In the genomic region with DNA sequence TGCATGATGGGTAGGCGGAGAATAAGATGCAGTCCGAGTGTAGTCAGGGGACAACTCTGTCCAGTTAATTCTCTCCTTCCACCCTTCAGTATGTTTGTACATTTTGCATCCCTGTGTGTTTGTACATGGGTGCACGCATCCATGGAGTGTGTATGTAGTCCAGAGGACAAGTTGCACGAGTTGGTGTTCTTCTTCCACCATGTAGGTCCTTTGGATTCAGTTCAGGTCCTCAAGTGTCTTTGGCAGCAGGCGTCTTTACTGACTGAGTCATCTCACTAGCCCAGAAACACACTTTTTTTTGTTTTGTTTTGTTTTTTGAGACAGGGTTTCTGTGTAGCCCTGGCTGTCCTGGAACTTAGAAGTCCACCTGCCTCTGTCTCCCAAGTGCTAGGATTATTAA, we compare ENCODE assay signal across 17 mouse cellular contexts. TPM values are rescaled to one million over a fixed set of nuclear protein-coding genes. Genes with fewer than 3 reads are reported as not detected.
DNase-seq lines count a peak whose midpoint lies in the region; ATAC-seq and TF ChIP-seq lines count a peak whose summit lies in the region.
"Had no signal": no experiment of that assay in that cellular context is flagged by ENCODE, and none has a peak within 500 bp of the region (broad histone marks: within the 10 kb centered on the region; RNA-seq: fewer than 3 reads in every experiment).

No protein-coding gene starts in this region.

- no peaks in the 10 kb centered on the region for H3K9me3 ChIP-seq in heart, postnatal 0 days (replicated peaks; ENCODE audit: control insufficient read depth, low read length)
- H3K9me3 ChIP-seq: G1E; hindbrain, embryonic 15.5 days; midbrain, embryonic 12.5 days had no signal

- peaks cover 33% of the 10 kb centered on the region for H3K36me3 ChIP-seq in heart, postnatal 0 days (replicated peaks; ENCODE audit: control insufficient read depth, insufficient read depth, low read length)
- H3K36me3 ChIP-seq in thymus, adult 2 months (ENCODE audit: control insufficient read depth, insufficient read depth, low read length), result no peaks in the 10 kb centered on the region

- no peak overlapping the region for H3K4me2 ChIP-seq in heart, postnatal 0 days (ENCODE audit: low read depth, low read length)
- H3K4me2 ChIP-seq: hindbrain, embryonic 15.5 days; midbrain, embryonic 12.5 days had no signal

- peaks cover 31% of the 10 kb centered on the region for H3K4me1 ChIP-seq in heart, postnatal 0 days (ENCODE audit: control insufficient read depth, insufficient read depth)
- peaks cover 24% of the 10 kb centered on the region for H3K4me1 ChIP-seq in lung, adult 2 months (ENCODE audit: control insufficient read depth, insufficient read depth, low read length)
- peaks cover 65% of the 10 kb centered on the region for H3K4me1 ChIP-seq in thymus, adult 2 months (replicated peaks; ENCODE audit: control insufficient read depth, insufficient read depth, low read length)

- no peak for TF ChIP-seq EP300 in heart, postnatal 0 days (IDR thresholded peaks at IDR 0.05; ENCODE audit: low read depth)

- TF ChIP-seq POLR2A in lung, adult 2 months (IDR thresholded peaks at IDR 0.05; ENCODE audit: borderline replicate concordance, extremely low read depth, low read depth, low read length), result no peak
- TF ChIP-seq POLR2A in thymus, adult 2 months (IDR thresholded peaks at IDR 0.05; ENCODE audit: control insufficient read depth, extremely low read depth, insufficient read depth, low read length, poor library complexity), result no peak

- H3K9ac ChIP-seq in heart, postnatal 0 days (replicated peaks; ENCODE audit: low read depth, low read length), result no peak overlapping the region
- H3K9ac ChIP-seq: hindbrain, embryonic 15.5 days; midbrain, embryonic 12.5 days had no signal

- H3K27me3 ChIP-seq in heart, postnatal 0 days (ENCODE audit: control insufficient read depth, insufficient read depth, low read length), result no peaks in the 10 kb centered on the region
- no peaks in the 10 kb centered on the region for H3K27me3 ChIP-seq in thymus, adult 2 months (ENCODE audit: control insufficient read depth, insufficient read depth, low read length)
- H3K27me3 ChIP-seq: CH12.LX; hindbrain, embryonic 15.5 days; midbrain, embryonic 12.5 days had no signal

- intact Hi-C loops in heart, postnatal 10 days (cut with DNase I), result no loop called here

- no peak for TF ChIP-seq CTCF in heart, postnatal 0 days (IDR thresholded peaks at IDR 0.05; ENCODE audit: low read depth)
- TF ChIP-seq CTCF in lung, adult 2 months (IDR thresholded peaks at IDR 0.05; ENCODE audit: insufficient read depth, low read length), result no peak
- no peak for TF ChIP-seq CTCF in thymus, adult 2 months (IDR thresholded peaks at IDR 0.05; ENCODE audit: borderline replicate concordance, control insufficient read depth, extremely low read depth, insufficient read depth, low read length, poor library complexity)

- 72% methylated on average over 5 of the region's 5 CpGs for WGBS in heart, postnatal 0 days
- 67% methylated on average over 5 of the region's 5 CpGs for WGBS in lung, adult 2 months
- 94% methylated on average over 5 of the region's 5 CpGs for WGBS in thymus, adult 2 months

- peak; percentile 85 for DNase-seq in heart, adult 11 months
- no peak for DNase-seq in heart, postnatal 4 days
- no peak for DNase-seq in heart, postnatal 0 days (ENCODE audit: low spot score)
- DNase-seq in heart, postnatal 10 days, result no peak
- peak; percentile 14 for DNase-seq in lung, adult 2 months
- no peak for DNase-seq in lung, postnatal 4 days
- DNase-seq in adipocyte (ENCODE audit: low spot score), result peak; percentile 39
- no peak for DNase-seq in thymus, adult 2 months
- DNase-seq: adrenal gland, adult 8-10 months; B cell, adult 2 months; cerebellum, adult 11-12 months; left cerebral cortex, postnatal 4 days; thymus, adult 18-20 months had no signal

- H3K27ac ChIP-seq in heart, postnatal 0 days (ENCODE audit: low read depth), result peak overlapping the region; percentile 94
- H3K27ac ChIP-seq in thymus, adult 2 months (ENCODE audit: control insufficient read depth, insufficient read depth, low read length), result no peak overlapping the region
- H3K27ac ChIP-seq: hindbrain, embryonic 15.5 days had no signal

- H3K4me3 ChIP-seq in heart, postnatal 0 days (ENCODE audit: low read depth, low read length), result no peak overlapping the region
- H3K4me3 ChIP-seq in lung, adult 2 months (replicated peaks; ENCODE audit: extremely low read depth, low read depth, low read length), result no peak overlapping the region
- H3K4me3 ChIP-seq in thymus, adult 2 months (ENCODE audit: control insufficient read depth, insufficient read depth, low read length), result no peak overlapping the region
- H3K4me3 ChIP-seq: hindbrain, embryonic 15.5 days; midbrain, embryonic 12.5 days had no signal

- no peak for ATAC-seq in heart, postnatal 0 days (ENCODE audit: insufficient read depth, low read depth)

RNA-seq across cellular contexts. Expression of a gene that starts 4.5 kb away (rescaled TPM):
- total RNA-seq in heart, postnatal 4 days (2021), result 100 to 1,000 TPM; 358 to 374 TPM
- 357 and 380 TPM in 2 replicates for total RNA-seq in heart, postnatal 0 days (2014; rRNA removed; ENCODE audit: low replicate concordance)
- polyA plus RNA-seq in heart, postnatal 0 days (2015; fragmentation: Nextera tagmentation; extraction: Ambion mirVana), result 208 and 209 TPM in 2 replicates
- total RNA-seq in heart, postnatal 10 days (2021), result 100 to 1,000 TPM; 345 to 350 TPM
- 413 and 456 TPM in 2 replicates for polyA plus RNA-seq in lung, adult 2 months (2012; rRNA removed)
- polyA plus RNA-seq in thymus, adult 2 months (2012; rRNA removed), result 332 and 354 TPM in 2 replicates

RNA-seq across cellular contexts. Expression of a gene that starts 17.5 kb away (rescaled TPM):
- total RNA-seq in heart, postnatal 4 days (2021), result 1 to 10 TPM; 2.1 to 2.8 TPM
- total RNA-seq in heart, postnatal 0 days (2014; rRNA removed; ENCODE audit: low replicate concordance), result 1.4 and 6.3 TPM in 2 replicates
- 1.6 and 2.3 TPM in 2 replicates for polyA plus RNA-seq in heart, postnatal 0 days (2015; fragmentation: Nextera tagmentation; extraction: Ambion mirVana)
- 1 to 10 TPM; 2.5 to 2.6 TPM for total RNA-seq in heart, postnatal 10 days (2021)
- 44.3 and 53.7 TPM in 2 replicates for polyA plus RNA-seq in lung, adult 2 months (2012; rRNA removed)
- 40.0 and 56.0 TPM in 2 replicates for polyA plus RNA-seq in thymus, adult 2 months (2012; rRNA removed)

RNA-seq across cellular contexts. Expression of a gene that starts 25.8 kb away (rescaled TPM):
- 10 to 100 TPM in 1 of 2 experiments, 1 to 10 TPM in 1; 8.8 to 10.2 TPM for total RNA-seq in heart, postnatal 4 days (2021)
- total RNA-seq in heart, postnatal 0 days (2014; rRNA removed; ENCODE audit: low replicate concordance), result 3.6 and 12.4 TPM in 2 replicates
- 4.5 and 4.8 TPM in 2 replicates for polyA plus RNA-seq in heart, postnatal 0 days (2015; fragmentation: Nextera tagmentation; extraction: Ambion mirVana)
- 10 to 100 TPM; 26.9 to 33.9 TPM for total RNA-seq in heart, postnatal 10 days (2021)
- 46.8 and 47.3 TPM in 2 replicates for polyA plus RNA-seq in lung, adult 2 months (2012; rRNA removed)
- polyA plus RNA-seq in thymus, adult 2 months (2012; rRNA removed), result 22.7 and 24.5 TPM in 2 replicates

Comparison
In these comparisons a context has a peak if more than half of its experiments do, and no peak if none do; other contexts are left out.
1. DNase-seq: peak in heart, adult 11 months (single experiment), lung, adult 2 months (single experiment) and adipocyte (single experiment); none in heart, postnatal 4 days (single experiment), heart, postnatal 0 days (single experiment), heart, postnatal 10 days (0 of 2), lung, postnatal 4 days (0 of 2) and thymus, adult 2 months (single experiment).